Mouse (Mus musculus) embryonic facial prominence, embryonic 15.5 days (tissue): ENCODE results near the gene Gm49333. TPM values are rescaled to one million over a fixed set of nuclear protein-coding genes. Genes with fewer than 3 reads are reported as not detected.
A peak's percentile ranks its signal among the peaks of the same experiment; 100 is the strongest.

Experiments used
- ATAC-seq: fragments of 200-750 bp; cut with Nextera tagmentation; 2 replicates; pipeline ENCODE4 v1.8.0; 2017; ENCODE audit warnings: low read depth, moderate TSS enrichment; ENCODE audit not compliant: insufficient number of reproducible peaks, low FRiP score, low TSS enrichment
- H3K27ac ChIP-seq: fragments of 300-500 bp; sonication (generic); replicated peaks from 2 replicates; pipeline ENCODE4 v1.5.1; 2015; ENCODE audit warnings: mild to moderate bottlenecking, inconsistent platforms
- H3K27me3 ChIP-seq: fragments of 300-500 bp; sonication (generic); 2 replicates; pipeline ENCODE4 v1.6.1; 2015; ENCODE audit warnings: inconsistent platforms
- H3K36me3 ChIP-seq: fragments of 300-500 bp; sonication (generic); 2 replicates; pipeline ENCODE4 v1.6.1; 2015; ENCODE audit warnings: mild to moderate bottlenecking, inconsistent platforms
- H3K4me1 ChIP-seq: fragments of 300-500 bp; sonication (generic); 2 replicates; pipeline ENCODE4 v1.6.1; 2015; ENCODE audit warnings: inconsistent platforms
- H3K4me2 ChIP-seq: fragments of 300-500 bp; sonication (generic); replicated peaks from 2 replicates; pipeline ENCODE4 v1.6.1; 2015; ENCODE audit warnings: mild to moderate bottlenecking, inconsistent platforms
- H3K4me3 ChIP-seq: fragments of 300-500 bp; sonication (generic); replicated peaks from 2 replicates; pipeline ENCODE4 v1.5.1; 2015; ENCODE audit warnings: mild to moderate bottlenecking, inconsistent platforms
- H3K9ac ChIP-seq: fragments of 300-500 bp; sonication (generic); 2 replicates; pipeline ENCODE4 v1.6.1; 2015; ENCODE audit warnings: inconsistent platforms
- H3K9me3 ChIP-seq: fragments of 300-500 bp; sonication (generic); replicated peaks from 2 replicates; pipeline ENCODE4 v1.6.1; 2016; ENCODE audit warnings: inconsistent platforms
- WGBS: fragments of 180-500 bp; shearing (Covaris S2); methylation state at CpG from one replicate; pipeline ENCODE4 v1.1.7; 2015; 5-methylcytosine and 5-hydroxymethylcytosine counted together
- microRNA counts: library from miRNA; unstranded; fragments of <30 nt; microRNA quantifications from one replicate; lab custom pipeline; 2016
- microRNA-seq: library from miRNA; unstranded; fragments of <30 nt; microRNA quantifications from one replicate; pipeline ENCODE4, GENCODE M21; 2016; ENCODE audit warnings: borderline number of aligned reads
- polyA plus RNA-seq: library from polyadenylated mRNA; unstranded; fragments of >200 nt; fragmentation: Nextera tagmentation; extraction: Ambion mirVana; gene quantifications from 2 replicates; pipeline ENCODE4 v1.2.1, GENCODE M21; 2015

Gene Gm49333
- polyA plus RNA-seq, 1 experiment from 2014 or later: not detected

GRCm38 (mm10) chr16:20692241-20692965, 81.0 kb downstream of the Gm49333 start:
- Histone ChIP-seq H3K4me2 (peak overlapping the region; percentile 86; the same call in 1 of the 2 replicates), H3K4me1 (peaks cover 44% of the 10 kb centered on the region), H3K36me3 (peaks cover 49% of the 10 kb centered on the region), H3K4me3 (peak overlapping the region; percentile 72; the same call in 1 of the 2 replicates), H3K9me3 (no peaks in the 10 kb centered on the region), H3K27me3 (no peaks in the 10 kb centered on the region), H3K9ac (no peak overlapping the region), H3K27ac (peak overlapping the region; percentile 94; the same call in 1 of the 2 replicates)
- 37% methylated on average over 16 of the region's 16 CpGs for WGBS
- ATAC-seq: no peak

DNA sequence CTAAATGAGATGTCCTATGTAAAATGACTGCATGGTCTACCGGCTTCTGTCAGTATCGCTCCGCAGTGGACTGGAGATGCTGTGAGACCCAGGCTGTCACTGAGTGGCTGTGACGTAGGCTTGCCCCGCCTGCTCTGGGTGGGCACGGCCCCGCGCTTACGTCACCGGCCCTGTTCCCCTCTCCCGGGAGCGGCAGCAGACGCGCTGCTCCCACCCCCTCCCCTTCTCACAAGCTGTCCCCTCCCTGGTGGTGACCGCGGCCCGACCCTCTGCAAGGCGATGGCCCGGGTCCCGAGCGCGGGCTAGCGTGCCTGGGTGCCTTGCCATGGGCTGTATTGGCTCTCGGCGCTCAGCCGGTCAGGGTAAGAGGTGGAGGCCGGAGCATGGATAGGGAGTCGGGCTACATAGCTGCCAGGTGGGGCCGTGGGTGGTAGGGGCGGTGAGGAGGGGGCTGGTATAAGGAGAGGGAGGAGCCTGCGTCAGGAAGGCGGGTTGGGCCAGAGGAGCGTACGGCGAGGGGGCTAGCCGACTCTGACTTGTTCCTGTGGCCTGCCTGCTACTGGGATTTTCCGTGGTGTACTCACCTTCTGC, 81.8 kb downstream of the Gm49333 start, which contains the start of gene Fam131a:
Fam131a (plus strand) TSS at position 131 of the 591 bp plus-strand sequence.
- H3K4me3 ChIP-seq: peak within 1 kb of the TSS; percentile 72
- peak; percentile 92 for ATAC-seq
- H3K27ac ChIP-seq: peak within 1 kb of the TSS; percentile 94
- under 1% methylated on average over 36 of the region's 37 CpGs for WGBS
- peaks cover 41% of the 10 kb centered on the region for H3K36me3 ChIP-seq
- H3K9me3 ChIP-seq: no peaks in the 10 kb centered on the region
- peak within 1 kb of the TSS; percentile 86 for H3K4me2 ChIP-seq
- peak within 1 kb of the TSS; percentile 63 for H3K9ac ChIP-seq
- H3K27me3 ChIP-seq: no peaks in the 10 kb centered on the region
- H3K4me1 ChIP-seq: peaks cover 44% of the 10 kb centered on the region

GRCm38 (mm10) chr16:20694781-20695180, 83.4 kb downstream of the Gm49333 start:
- no peak for ATAC-seq
- Histone ChIP-seq H3K4me2 (peak overlapping the region; percentile 74), H3K36me3 (peaks cover 33% of the 10 kb centered on the region), H3K4me1 (peaks cover 44% of the 10 kb centered on the region), H3K27ac (peak overlapping the region; percentile 72), H3K9me3 (no peaks in the 10 kb centered on the region), H3K4me3 (peak overlapping the region; percentile 43), H3K27me3 (no peaks in the 10 kb centered on the region), H3K9ac (no peak overlapping the region)
- WGBS: 63% methylated on average over 8 of the region's 8 CpGs

MicroRNA genes within 50 kb of the gene (microRNA counts, 519-probe panel; counts per million panel counts)
- 2,441 counts per million, percentile 55 among the panel's probes with 10 or more counts for microRNA mmu-miR-1224 (lab: Ali Mortazavi, UCI)

Small RNA genes within 50 kb of the gene (microRNA-seq; reads per million reads assigned to microRNA genes)
- 5.2 reads per million, percentile 21 among the genes with 10 or more reads in this experiment for gene Mir1224

Other genes with a start within 250 kb of the Gm49333 start
- gene Abcc5, start 185.2 kb upstream of the Gm49333 start, polyA plus RNA-seq: 67.0 and 74.1 TPM in 2 replicates
- gene Eif2b5, start 112.8 kb upstream of the Gm49333 start, polyA plus RNA-seq: 92.9 and 95.2 TPM in 2 replicates
- gene Dvl3, start 94.6 kb upstream of the Gm49333 start, polyA plus RNA-seq: 26.0 and 31.0 TPM in 2 replicates
- gene Ap2m1, start 76.1 kb upstream of the Gm49333 start, polyA plus RNA-seq: 562 and 584 TPM in 2 replicates
- 65.0 and 70.2 TPM in 2 replicates for gene Abcf3, start 63.0 kb upstream of the Gm49333 start, polyA plus RNA-seq
- gene Vwa5b2, start 22.1 kb upstream of the Gm49333 start, polyA plus RNA-seq: 2.4 and 4.9 TPM in 2 replicates
- 29.2 and 31.3 TPM in 2 replicates for gene Eef1akmt4, start within 50 bp of the Gm49333 start, polyA plus RNA-seq
- 36.3 and 39.4 TPM in 2 replicates for gene Alg3, start 125 bp downstream of the Gm49333 start, polyA plus RNA-seq
- 1.7 and 1.9 TPM in 2 replicates for gene Camk2n2, start 9.7 kb downstream of the Gm49333 start, polyA plus RNA-seq
- 7.3 and 8.2 TPM in 2 replicates for gene Ece2, start 18.2 kb downstream of the Gm49333 start, polyA plus RNA-seq
- gene Psmd2, start 40.0 kb downstream of the Gm49333 start, polyA plus RNA-seq: 293 and 297 TPM in 2 replicates
- gene Eif4g1, start 56.7 kb downstream of the Gm49333 start, polyA plus RNA-seq: 177 and 188 TPM in 2 replicates
- 14.0 and 15.3 TPM in 2 replicates for gene Fam131a, start 81.6 kb downstream of the Gm49333 start, polyA plus RNA-seq
- gene Polr2h, start 106.1 kb downstream of the Gm49333 start, polyA plus RNA-seq: 90.0 and 100 TPM in 2 replicates
- gene Clcn2, start 106.1 kb downstream of the Gm49333 start, polyA plus RNA-seq: 15.6 and 16.0 TPM in 2 replicates
- gene Chrd, start 121.5 kb downstream of the Gm49333 start, polyA plus RNA-seq: 8.5 and 10.8 TPM in 2 replicates
- gene Thpo, start 122.9 kb downstream of the Gm49333 start, polyA plus RNA-seq: 1.3 and 1.6 TPM in 2 replicates